Mouse (Mus musculus) forebrain, postnatal 0 days (tissue): ENCODE results near the gene Sult2b1. TPM values are rescaled to one million over a fixed set of nuclear protein-coding genes. Genes with fewer than 3 reads are reported as not detected.

Experiments
- ATAC-seq: fragments of 200-750 bp; cut with Nextera tagmentation; 2 replicates; pipeline ENCODE4 v1.8.0; 2017; ENCODE audit warnings: mild to moderate bottlenecking, moderate library complexity
- DNase-seq: peaks from one replicate; pipeline ENCODE4 v3.0.0-alpha.2; 2015
- H3K27ac ChIP-seq: fragments of 300-500 bp; sonication (generic); 2 replicates; pipeline ENCODE4 v1.5.1; 2014; ENCODE audit warnings: low read depth, mild to moderate bottlenecking, antibody characterized with exemption, low read length, moderate library complexity, mixed read lengths
- H3K27me3 ChIP-seq: fragments of 300-500 bp; sonication (generic); 2 replicates; pipeline ENCODE4 v1.6.1; 2014; ENCODE audit warnings: mild to moderate bottlenecking, low read length, mixed read lengths; ENCODE audit not compliant: insufficient read depth
- H3K36me3 ChIP-seq: fragments of 300-500 bp; sonication (generic); 2 replicates; pipeline ENCODE4 v1.6.1; 2014; ENCODE audit warnings: mild to moderate bottlenecking, moderate library complexity; ENCODE audit not compliant: insufficient read depth
- H3K4me1 ChIP-seq: fragments of 300-500 bp; sonication (generic); 2 replicates; pipeline ENCODE4 v1.6.1; 2014; ENCODE audit warnings: antibody characterized with exemption; ENCODE audit not compliant: insufficient read depth
- H3K4me2 ChIP-seq: fragments of 300-500 bp; sonication (generic); 2 replicates; pipeline ENCODE4 v1.6.1; 2014; ENCODE audit warnings: low read depth, mild to moderate bottlenecking, moderate library complexity
- H3K4me3 ChIP-seq: fragments of 300-500 bp; sonication (generic); 2 replicates; pipeline ENCODE4 v1.5.1; 2014; ENCODE audit warnings: low read depth, low read length, mixed read lengths
- H3K9ac ChIP-seq: fragments of 300-500 bp; sonication (generic); 2 replicates; pipeline ENCODE4 v1.6.1; 2014; ENCODE audit warnings: mild to moderate bottlenecking
- H3K9me3 ChIP-seq: fragments of 300-500 bp; sonication (generic); 2 replicates; pipeline ENCODE4 v1.6.1; 2016; ENCODE audit warnings: low read length
- CTCF ChIP-seq: sonication (generic); IDR thresholded peaks from 2 replicates; pipeline ENCODE4 v1.5.1; 2016; ENCODE audit warnings: antibody characterized with exemption, control low read depth, low read depth
- WGBS: fragments of 180-500 bp; shearing (Covaris S2); extraction: QIAGEN DNeasy Blood & Tissue Kit; methylation state at CpG from one replicate; pipeline ENCODE4 v1.1.7; 2014; 5-methylcytosine and 5-hydroxymethylcytosine counted together
- polyA plus RNA-seq: library from polyadenylated mRNA; unstranded; fragments of >200 nt; fragmentation: Nextera tagmentation; extraction: Ambion mirVana; gene quantifications from 2 replicates; pipeline ENCODE4 v1.2.1, GENCODE M21; 2015
- total RNA-seq: library from RNA; depleted of rRNA; stranded (reverse); fragments of >200 nt; gene quantifications from 2 replicates; pipeline ENCODE4 v1.2.3, GENCODE M21; 2014

Gene Sult2b1
- total and polyA plus RNA-seq, 2 experiments from 2014 or later: 8.9 to 10.0 TPM

DNA sequence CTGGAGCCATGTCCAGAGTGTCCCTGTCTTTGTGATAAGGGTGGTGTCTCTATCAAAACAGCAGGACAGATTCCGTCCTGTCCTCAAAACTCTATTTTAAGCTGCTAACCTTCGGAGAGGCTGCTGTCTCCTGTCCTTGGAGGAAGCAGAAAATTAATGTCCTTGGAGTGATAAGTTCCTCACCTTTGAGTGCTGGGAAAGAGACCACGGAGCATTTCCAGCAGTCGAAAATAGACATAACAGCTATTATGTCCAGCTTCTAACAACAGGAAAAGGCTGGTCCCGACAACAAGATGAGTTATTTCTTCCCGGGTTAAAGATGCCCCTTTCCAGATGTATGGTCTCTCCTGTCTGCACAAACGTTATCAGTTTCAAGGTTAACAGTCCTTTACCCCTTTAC, 9.2 kb downstream of the Sult2b1 start:
- no peak for ATAC-seq
- 85% methylated on average over 7 of the region's 7 CpGs for WGBS
- Histone ChIP-seq H3K9me3 (no peaks in the 10 kb centered on the region), H3K4me3 (no peak overlapping the region), H3K4me2 (no peak overlapping the region), H3K36me3 (no peaks in the 10 kb centered on the region), H3K27ac (no peak overlapping the region), H3K9ac (no peak overlapping the region), H3K27me3 (no peaks in the 10 kb centered on the region), H3K4me1 (no peaks in the 10 kb centered on the region)
- no peak for TF ChIP-seq CTCF
- no peak for DNase-seq

DNA sequence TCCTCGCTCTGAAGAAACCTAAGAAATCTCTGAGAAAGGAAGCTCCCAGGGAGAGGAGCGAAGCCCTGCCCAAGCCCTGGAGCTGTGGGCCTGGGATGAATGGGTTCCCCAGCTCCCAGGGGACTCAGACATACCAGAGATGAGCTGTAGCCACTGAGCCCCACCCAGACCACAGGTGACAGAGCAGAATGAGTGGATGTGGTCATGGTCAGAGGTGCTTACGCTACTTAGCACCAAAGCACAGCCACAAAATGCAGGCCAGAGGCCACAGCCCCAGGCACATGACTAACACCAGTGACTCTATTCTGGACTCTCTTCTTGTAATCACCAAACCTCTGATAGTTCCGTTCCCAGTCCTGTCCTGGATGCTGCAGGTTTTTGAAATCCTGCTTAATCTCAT, 13.4 kb downstream of the Sult2b1 start:
- WGBS: 63% methylated on average over 4 of the region's 4 CpGs
- no peaks in the 10 kb centered on the region for H3K27me3 ChIP-seq
- no peaks in the 10 kb centered on the region for H3K4me1 ChIP-seq
- no peak for ATAC-seq
- DNase-seq: no peak
- no peak overlapping the region for H3K9ac ChIP-seq
- TF ChIP-seq CTCF: no peak
- H3K4me2 ChIP-seq: no peak overlapping the region
- no peaks in the 10 kb centered on the region for H3K36me3 ChIP-seq
- H3K4me3 ChIP-seq: no peak overlapping the region
- H3K9me3 ChIP-seq: no peaks in the 10 kb centered on the region
- no peak overlapping the region for H3K27ac ChIP-seq

DNA sequence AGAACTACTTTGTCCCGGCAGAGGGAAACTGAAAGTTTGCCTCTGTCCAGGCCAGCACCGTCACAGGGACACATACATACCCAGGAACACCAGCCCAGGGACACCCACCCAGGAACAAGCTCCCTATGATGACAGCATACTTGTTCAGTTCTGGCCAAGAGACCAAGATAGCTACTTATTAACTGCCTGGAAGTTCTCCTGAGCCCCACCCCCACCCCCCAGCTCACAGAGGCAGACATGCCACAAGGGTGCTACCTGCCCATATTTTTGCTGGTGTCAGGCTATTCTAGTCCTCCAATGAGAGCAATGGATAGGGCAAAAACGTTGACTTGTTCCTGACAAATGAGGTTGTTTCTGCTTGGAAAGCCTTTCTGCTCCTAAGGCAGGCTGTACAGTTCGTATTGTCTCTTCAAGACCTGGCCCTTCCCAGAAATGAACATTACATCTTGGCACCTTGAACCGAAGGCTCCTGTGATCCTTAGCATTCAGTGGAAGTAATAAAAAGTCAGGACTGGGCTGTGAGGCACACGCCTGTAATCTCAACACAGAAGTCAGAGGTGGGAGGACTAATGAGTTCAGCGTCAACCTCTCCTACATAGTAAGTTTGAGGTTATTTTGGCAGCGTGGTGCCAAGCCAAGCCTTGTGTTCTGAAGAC, 13.9 kb downstream of the Sult2b1 start:
- Histone ChIP-seq H3K36me3 (no peaks in the 10 kb centered on the region), H3K27ac (no peak overlapping the region), H3K4me2 (no peak overlapping the region), H3K9ac (no peak overlapping the region), H3K4me1 (no peaks in the 10 kb centered on the region), H3K27me3 (no peaks in the 10 kb centered on the region), H3K4me3 (no peak overlapping the region), H3K9me3 (no peaks in the 10 kb centered on the region)
- no peak for TF ChIP-seq CTCF
- WGBS: 75% methylated on average over 8 of the region's 8 CpGs
- no peak for ATAC-seq
- DNase-seq: no peak

DNA sequence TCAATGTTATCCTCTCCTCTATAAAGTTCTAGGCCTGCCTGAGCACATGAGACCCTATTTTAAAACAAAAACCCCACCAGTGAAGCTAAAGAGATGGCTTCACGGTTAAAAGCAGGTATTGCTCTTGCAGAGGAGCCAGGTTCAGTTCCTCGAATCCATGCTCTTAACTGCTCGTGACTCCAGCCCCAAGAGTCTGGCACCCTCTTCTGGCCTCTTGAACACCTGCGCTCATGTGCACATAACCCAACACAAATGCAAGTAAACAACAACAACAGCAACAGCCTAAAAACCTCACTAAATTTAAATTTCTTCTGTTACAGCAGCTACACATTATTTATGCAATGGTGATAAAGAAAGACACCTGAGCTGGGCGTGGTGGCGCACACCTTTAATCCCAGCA, 17.0 kb downstream of the Sult2b1 start:
- Histone ChIP-seq H3K4me2 (no peak overlapping the region), H3K27ac (no peak overlapping the region), H3K4me1 (no peaks in the 10 kb centered on the region), H3K4me3 (no peak overlapping the region), H3K36me3 (no peaks in the 10 kb centered on the region), H3K9me3 (no peaks in the 10 kb centered on the region), H3K9ac (no peak overlapping the region), H3K27me3 (no peaks in the 10 kb centered on the region)
- ATAC-seq (no peak), DNase-seq (no peak)
- no peak for TF ChIP-seq CTCF
- WGBS: 95% methylated on average over 6 of the region's 6 CpGs

DNA sequence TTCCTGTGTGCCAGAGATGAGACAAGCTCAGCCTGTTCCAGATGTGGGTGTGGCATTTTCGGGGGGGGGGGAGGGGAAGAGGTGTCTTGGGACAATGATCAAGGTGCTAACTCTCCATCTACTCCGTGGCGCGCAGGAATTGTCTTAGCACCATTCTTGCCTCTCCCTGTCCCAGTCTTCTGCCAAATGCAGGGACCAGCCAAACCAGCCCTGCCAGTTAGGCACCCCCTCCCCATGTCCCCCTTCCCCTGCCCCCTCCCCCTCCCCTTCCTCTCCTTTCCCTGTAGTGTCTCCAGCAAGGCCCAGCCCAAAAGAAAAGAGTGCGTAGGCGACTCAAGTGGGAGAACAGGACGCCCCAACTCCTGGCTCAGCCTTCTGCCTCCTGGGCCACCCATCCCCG, 17.7 kb downstream of the Sult2b1 start:
- no peak overlapping the region for H3K4me2 ChIP-seq
- no peak overlapping the region for H3K27ac ChIP-seq
- TF ChIP-seq CTCF: no peak
- H3K27me3 ChIP-seq: no peaks in the 10 kb centered on the region
- no peaks in the 10 kb centered on the region for H3K4me1 ChIP-seq
- ATAC-seq (no peak), DNase-seq (no peak)
- no peaks in the 10 kb centered on the region for H3K9me3 ChIP-seq
- 55% methylated on average over 7 of the region's 8 CpGs for whole genome bisulfite sequencing
- H3K36me3 ChIP-seq: no peaks in the 10 kb centered on the region
- no peak overlapping the region for H3K4me3 ChIP-seq
- H3K9ac ChIP-seq: no peak overlapping the region

DNA sequence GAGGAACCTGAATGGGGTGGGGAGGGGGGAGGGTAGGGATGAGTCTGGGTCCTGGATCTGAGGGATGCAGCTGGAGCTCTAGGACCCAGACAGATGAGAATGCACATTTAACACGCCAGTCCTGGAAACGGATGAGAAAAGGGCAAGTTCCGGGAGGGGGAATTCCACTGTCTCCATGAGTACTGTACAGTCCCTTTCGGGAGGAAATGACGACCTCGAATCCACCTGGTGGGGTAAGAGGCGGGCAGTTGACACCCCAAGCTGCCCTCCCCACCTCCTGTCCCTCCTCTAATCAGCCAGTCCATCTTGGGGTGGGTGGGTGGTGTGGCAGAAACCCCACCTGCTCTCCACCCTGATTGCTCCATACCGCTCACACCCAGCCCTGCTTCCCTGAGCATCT, 18.5 kb downstream of the Sult2b1 start:
- no peak for ATAC-seq
- no peak for DNase-seq
- Histone ChIP-seq H3K4me1 (no peaks in the 10 kb centered on the region), H3K9ac (no peak overlapping the region), H3K4me2 (no peak overlapping the region), H3K9me3 (no peaks in the 10 kb centered on the region), H3K27me3 (no peaks in the 10 kb centered on the region), H3K4me3 (no peak overlapping the region), H3K27ac (no peak overlapping the region), H3K36me3 (no peaks in the 10 kb centered on the region)
- 67% methylated on average over 8 of the region's 8 CpGs for WGBS
- TF ChIP-seq CTCF: no peak

DNA sequence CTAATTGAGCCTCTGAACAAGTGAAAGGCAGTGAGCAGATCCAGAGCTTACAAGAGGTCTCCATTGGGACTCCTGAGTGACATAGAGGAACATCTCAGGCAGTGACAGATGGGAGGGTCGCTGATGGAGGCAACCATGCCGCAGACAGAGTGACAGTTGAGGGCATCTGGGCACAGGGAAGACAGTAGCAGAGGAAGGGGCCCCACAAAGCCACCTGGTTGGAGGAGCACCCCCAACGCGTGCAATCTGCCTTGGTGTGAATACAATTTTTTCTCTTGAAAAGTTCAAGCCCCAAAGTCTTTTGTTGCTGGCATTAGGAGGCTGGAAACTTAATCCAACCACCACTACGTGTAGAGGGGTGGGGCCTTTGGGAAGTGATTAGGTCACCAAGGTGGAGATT, 24.3 kb downstream of the Sult2b1 start:
- no peaks in the 10 kb centered on the region for H3K4me1 ChIP-seq
- H3K36me3 ChIP-seq: no peaks in the 10 kb centered on the region
- H3K27me3 ChIP-seq: peaks cover 11% of the 10 kb centered on the region; the same call in 1 of the 2 replicates
- WGBS: 69% methylated on average over 5 of the region's 5 CpGs
- DNase-seq (no peak), ATAC-seq (no peak)
- H3K27ac ChIP-seq: no peak overlapping the region
- no peak overlapping the region for H3K4me3 ChIP-seq
- no peak for TF ChIP-seq CTCF
- no peaks in the 10 kb centered on the region for H3K9me3 ChIP-seq
- H3K4me2 ChIP-seq: no peak overlapping the region
- no peak overlapping the region for H3K9ac ChIP-seq
